Mouse (Mus musculus): ENCODE data around the gene Gimap7. TPM values are rescaled to one million over a fixed set of nuclear protein-coding genes. Genes with fewer than 3 reads are reported as not detected.
A peak's percentile ranks its signal among the peaks of the same experiment; 100 is the strongest.
"Not testable (repeated sequence)": the region's sequence is repeated elsewhere in the genome, so short reads cannot be mapped to it uniquely, and the experiment has no call there.

Gimap7 gene
- polyA plus RNA-seq (2017; shearing (Covaris generic)): 100 to 1,000 TPM; 600 to 617 TPM

- peak; percentile 93 for ATAC-seq
Observed at GRCm38 (mm10) chr6:48718455-48718854, at the start of gene Gimap7, which contains the start of gene Gm28053. Gene Gimap7, plus strand, starts transcription at chr6:48718621. Gene Gm28053, plus strand, starts transcription at chr6:48718607.

- peak; percentile 40 for ATAC-seq
Observed at GRCm38 (mm10) chr6:48669446-48669969, 48.9 kb upstream of the Gimap7 start.

DNA sequence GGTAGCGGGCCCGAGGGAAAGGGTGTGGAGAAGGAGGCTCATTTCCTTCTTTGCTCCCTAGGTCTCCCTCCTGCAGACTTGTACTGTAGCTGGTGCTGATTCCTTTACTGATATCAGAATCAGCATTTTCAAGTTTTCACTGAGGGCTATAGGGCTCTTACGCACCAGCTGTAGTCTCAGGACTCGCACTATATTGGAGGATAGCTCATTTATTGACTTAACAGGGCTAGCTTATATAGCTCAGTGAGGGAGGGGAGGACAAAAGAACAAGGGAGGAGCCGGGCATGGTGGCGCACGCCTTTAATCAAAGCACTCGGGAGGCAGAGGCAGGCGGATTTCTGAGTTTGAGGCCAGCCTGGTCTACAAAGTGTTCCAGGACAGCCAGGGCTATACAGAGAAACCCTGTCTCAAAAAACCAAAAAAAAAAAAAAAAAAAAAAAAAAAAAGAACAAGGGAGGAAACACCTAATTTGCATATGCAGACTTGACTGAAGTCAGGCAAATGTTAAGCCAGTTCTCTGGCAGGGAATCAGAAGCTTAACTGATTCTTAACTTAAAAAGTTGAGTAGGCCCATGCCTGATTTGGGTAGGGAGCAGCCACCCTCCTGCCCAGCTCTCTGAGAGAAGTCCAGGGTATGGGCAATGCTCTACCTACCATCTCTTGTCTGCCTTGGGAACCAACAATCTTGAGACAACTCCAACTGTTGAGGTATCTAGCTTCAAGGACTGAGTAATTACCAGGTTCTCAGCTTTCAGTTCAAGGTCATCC is 43.9 kb upstream of the Gimap7 start:
- ATAC-seq: peak; percentile 39

DNA sequence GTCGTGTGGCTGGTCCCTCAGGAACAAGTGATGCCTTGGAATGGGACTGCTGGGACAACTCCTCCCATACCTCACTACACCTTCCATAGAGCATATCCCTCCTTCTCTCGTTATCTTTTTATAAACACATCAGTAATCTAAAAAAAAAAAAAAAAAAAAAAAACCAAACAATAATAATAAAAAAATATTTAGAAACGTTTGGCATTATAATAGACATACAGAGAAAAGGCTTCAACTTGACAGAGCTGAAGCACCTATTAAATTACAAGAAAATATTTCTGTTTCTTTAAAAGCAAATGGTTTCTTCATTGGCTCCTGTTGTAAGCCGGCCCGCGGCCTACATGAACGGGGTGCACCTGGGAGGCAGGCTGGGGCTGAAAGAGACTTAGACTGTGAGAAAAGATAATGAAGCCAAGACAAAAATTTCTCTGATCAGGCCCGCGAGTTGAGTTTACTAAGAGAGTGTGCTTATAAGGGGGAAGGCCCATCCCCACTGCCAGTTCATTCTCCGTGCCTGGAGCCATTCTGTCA is 43.0 kb upstream of the Gimap7 start:
- ATAC-seq: peak; percentile 0

GRCm38 (mm10) chr6:48675931-48676859 is 42.2 kb upstream of the Gimap7 start, which contains the start of gene Gimap9:
Gene Gimap9, plus strand, starts transcription at chr6:48676129.
- peak; percentile 55 for ATAC-seq

DNA sequence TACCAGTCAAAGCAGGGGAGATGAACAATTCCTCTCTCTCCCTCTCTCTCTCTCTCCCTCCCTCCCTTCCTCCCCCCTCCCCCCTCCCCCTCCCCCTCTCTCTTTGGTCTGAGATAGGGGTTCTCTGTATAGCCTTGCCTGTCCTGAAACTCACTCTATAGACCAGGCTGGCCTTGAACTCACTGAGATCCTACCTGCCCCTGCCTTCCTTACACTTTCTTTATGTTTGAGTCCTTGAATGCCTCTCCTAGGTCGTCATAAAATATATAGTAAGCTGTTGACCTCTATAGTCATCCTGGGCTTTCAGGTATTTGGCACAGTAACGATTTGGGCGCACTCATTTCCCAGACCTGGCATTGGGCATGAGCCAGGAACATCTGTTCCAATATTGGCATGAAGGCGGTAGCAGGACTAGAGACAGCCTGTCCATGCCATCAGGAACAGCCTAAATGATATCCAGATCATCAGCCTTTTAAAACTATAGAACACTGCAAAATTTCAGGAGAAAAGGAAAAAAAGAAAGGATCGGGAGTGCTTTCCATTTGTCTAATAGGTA is 41.5 kb upstream of the Gimap7 start:
- no peak for ATAC-seq

- no peak for ATAC-seq
Observed at GRCm38 (mm10) chr6:48677492-48678345, 40.7 kb upstream of the Gimap7 start.

DNA sequence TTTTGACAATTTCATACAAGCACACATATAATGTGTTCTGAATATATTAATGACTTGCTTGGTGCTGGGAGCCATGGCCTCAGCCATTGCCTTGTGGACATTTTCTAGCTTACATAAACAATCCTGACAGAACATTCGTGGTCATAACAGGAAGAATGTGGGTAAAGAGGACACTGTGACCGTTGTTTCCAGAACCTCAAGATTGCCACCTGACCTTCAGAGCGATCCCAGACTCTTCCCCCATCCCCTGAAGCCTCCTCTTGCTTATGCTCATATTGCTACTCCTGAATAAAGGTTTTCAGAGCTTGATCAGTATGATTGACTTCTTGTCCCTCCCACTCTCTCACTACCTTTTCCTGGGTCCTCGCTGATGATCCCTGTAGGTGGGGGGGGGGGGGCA is 40.0 kb upstream of the Gimap7 start:
- ATAC-seq: no peak

- ATAC-seq: peak; percentile 19
Observed at GRCm38 (mm10) chr6:48679701-48680100, 38.7 kb upstream of the Gimap7 start.

DNA sequence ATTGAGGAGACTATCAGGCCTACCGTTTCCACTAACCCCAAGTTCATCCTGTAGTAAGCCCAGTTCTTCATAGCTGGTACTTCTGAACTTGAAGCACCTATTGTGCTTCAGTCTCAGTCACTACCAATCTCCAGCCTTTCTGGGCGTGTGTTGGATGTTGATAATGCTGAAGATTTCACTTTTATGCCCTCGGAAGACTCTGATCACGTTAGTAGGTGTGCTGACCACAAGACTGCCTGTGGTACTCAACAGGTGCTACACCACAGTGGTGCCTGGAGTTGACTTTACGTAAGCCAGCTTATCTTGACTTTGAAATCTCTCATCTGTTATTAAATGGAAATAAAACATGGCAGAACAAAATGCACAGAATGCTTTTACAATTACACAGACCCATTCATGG is 38.0 kb upstream of the Gimap7 start:
- peak; percentile 44 for ATAC-seq

DNA sequence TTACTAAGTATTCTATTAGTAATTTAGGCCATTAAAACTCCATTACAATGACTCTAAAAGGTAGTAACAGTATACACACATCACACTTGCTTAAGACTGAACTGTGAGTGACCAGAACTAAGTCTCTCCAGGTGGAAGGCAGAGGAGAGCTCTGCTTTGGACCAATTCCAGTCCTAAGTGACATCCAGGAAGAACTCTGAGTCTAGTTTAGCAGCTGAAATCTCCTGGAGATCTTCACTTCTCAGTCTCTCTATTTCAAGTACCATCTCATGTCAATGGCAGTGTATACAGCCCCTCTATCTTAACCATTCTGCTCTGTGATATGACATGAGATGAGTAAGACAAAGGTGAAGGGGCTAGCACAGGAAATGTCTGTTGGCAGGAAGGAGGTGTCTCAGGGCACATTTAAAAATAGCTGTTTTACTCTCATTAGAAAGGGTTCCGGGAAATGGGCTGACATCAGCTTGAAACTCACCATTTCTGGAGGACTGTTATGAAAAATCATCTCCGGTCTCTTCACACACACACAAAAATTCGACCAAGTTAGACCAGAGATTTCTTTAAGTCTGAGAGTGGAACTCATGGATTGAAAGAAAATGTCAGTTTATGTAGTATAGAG is 36.8 kb upstream of the Gimap7 start:
- peak; percentile 56 for ATAC-seq

GRCm38 (mm10) chr6:48682271-48682670 is 36.1 kb upstream of the Gimap7 start:
- ATAC-seq: no peak

DNA sequence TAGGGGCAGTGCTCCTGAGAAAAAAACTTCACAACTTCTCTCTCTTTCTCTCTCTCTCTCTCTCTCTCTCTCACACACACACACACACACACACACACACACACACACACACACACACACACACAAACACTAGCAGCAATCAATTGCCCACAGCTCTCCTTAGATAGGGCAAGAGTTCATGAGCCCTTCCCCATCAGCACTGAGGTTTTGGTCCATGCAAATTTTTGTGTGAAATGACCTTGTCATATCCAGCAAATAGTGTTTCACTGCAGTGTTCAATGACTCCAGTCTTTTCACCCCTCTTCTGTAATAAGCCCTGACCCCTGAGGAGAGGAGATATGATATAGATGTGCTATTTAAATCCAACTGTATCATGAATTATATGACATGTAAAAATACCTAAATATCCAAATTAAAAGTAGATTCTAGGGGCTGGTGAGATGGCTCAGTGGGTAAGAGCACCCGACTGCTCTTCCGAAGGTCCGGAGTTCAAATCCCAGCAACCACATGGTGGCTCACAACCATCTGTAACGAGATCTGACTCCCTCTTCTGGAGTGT is 35.1 kb upstream of the Gimap7 start:
- ATAC-seq: not testable (repeated sequence)

GRCm38 (mm10) chr6:48684319-48684718 is 34.1 kb upstream of the Gimap7 start, which contains the start of gene Gimap4:
Gene Gimap4, plus strand, starts transcription at chr6:48684549.
- ATAC-seq: peak; percentile 21

- no peak for ATAC-seq
Observed at GRCm38 (mm10) chr6:48684806-48685205, 33.6 kb upstream of the Gimap7 start.

DNA sequence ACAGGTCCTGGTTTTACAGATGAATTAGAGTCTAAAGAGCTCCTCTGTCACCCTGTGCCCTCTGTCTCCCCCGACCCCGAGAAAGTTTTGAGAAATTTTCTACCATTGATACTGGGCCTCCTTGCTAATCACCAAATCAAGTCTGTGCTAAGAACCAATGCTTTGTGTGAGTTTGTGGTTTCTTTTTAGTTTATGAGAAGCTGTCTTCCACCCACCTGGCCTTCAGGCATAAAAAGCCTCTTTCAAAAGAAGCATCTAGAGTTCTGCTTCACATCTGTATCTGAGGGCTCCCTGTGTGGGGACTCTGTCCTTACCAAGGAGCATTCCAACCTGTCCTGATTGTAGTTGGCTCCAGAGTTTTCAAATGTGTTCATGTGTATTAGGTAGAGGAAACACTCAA is 33.2 kb upstream of the Gimap7 start:
- ATAC-seq: no peak

DNA sequence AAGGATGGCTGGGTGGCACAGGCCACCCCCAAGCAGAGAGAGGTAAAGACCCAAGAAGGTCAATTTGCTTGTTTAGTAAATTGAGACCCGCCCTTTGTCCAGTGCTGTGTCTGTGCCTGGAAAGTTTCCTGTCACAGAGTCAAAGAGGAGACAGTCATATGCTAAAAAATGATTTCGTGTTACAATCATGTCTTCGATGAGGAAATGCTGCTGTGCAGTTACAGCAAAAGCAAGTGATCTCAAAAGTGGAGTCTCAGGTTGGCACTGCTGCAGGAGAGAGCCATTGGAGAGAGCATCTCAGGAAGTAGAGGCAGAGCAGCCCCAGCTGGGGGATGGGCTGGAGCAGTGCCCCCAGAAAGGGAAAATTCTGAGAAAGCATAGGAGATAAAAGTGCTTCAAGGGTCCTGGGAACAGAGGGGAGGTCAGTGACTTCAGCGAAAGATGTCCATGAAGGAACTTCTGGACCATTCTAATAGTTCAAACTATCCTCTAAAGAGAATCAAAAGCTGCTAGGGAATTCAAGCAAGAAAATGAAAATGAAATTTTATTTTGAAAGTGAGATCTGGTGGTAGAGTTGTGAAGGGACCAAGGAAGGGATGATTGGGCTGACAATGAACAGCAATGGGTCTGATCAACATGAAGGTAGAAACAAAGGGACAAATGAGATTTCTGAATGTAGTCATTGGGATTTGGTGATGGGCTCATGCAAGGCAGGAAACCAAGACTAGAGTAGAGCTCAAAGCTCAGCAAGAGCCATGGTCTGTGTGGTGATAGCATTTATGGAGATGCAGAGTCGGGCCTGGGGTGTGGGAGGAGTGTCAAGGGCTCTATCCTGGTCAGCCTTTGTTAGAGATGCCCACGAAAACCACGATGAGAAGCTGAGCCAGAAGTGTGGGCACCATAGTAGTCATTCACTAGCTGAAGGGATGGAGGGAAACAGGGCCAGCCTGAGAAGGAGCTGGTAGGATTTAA is 32.4 kb upstream of the Gimap7 start:
- no peak for ATAC-seq

- no peak for ATAC-seq
Observed at GRCm38 (mm10) chr6:48687077-48687476, 31.3 kb upstream of the Gimap7 start.

GRCm38 (mm10) chr6:48689320-48689719 is 29.1 kb upstream of the Gimap7 start:
- ATAC-seq: peak; percentile 52
